Mouse (Mus musculus) kidney, adult 8-10 months (tissue): ENCODE results near the gene Gm5244.

Source experiments
- DNase-seq, 2 experiments: peaks; one replicate each; pipeline ENCODE4 v3.0.0; 2022

Gm5244 gene

GRCm38 (mm10) chr19:12846382-12846781, at the start of gene Gm5244:
Gm5244 (plus strand) TSS chr19:12846682.
- no peak for DNase-seq

- DNase-seq, result peak; percentile 19 to 25
Observed at GRCm38 (mm10) chr19:12797071-12797470, 49.4 kb upstream of the Gm5244 start.

GRCm38 (mm10) chr19:12798404-12798803, 48.1 kb upstream of the Gm5244 start:
- DNase-seq, result no peak

GRCm38 (mm10) chr19:12799081-12799480, 47.4 kb upstream of the Gm5244 start:
- DNase-seq, result no peak

GRCm38 (mm10) chr19:12800621-12801020, 45.9 kb upstream of the Gm5244 start:
- DNase-seq, result no peak

GRCm38 (mm10) chr19:12801046-12801445, 45.4 kb upstream of the Gm5244 start:
- DNase-seq, result no peak

GRCm38 (mm10) chr19:12802830-12803229, 43.7 kb upstream of the Gm5244 start:
- DNase-seq, result no peak

GRCm38 (mm10) chr19:12804237-12804636, 42.2 kb upstream of the Gm5244 start:
- DNase-seq, result no peak

- DNase-seq, result no peak
Observed at GRCm38 (mm10) chr19:12805730-12806129, 40.8 kb upstream of the Gm5244 start.

GRCm38 (mm10) chr19:12806214-12806613, 40.3 kb upstream of the Gm5244 start:
- no peak for DNase-seq

GRCm38 (mm10) chr19:12812644-12813364, 33.7 kb upstream of the Gm5244 start:
- DNase-seq, result no peak

GRCm38 (mm10) chr19:12813883-12814282, 32.6 kb upstream of the Gm5244 start:
- no peak for DNase-seq

- DNase-seq, result no peak
Observed at GRCm38 (mm10) chr19:12818507-12818906, 28.0 kb upstream of the Gm5244 start.

- DNase-seq, result peak in 1 of 2 experiments; percentile 6
Observed at GRCm38 (mm10) chr19:12820383-12820782, 26.1 kb upstream of the Gm5244 start.

- no peak for DNase-seq
Observed at GRCm38 (mm10) chr19:12824549-12824948, 21.9 kb upstream of the Gm5244 start.

GRCm38 (mm10) chr19:12830823-12831430, 15.6 kb upstream of the Gm5244 start:
- DNase-seq, result no peak

GRCm38 (mm10) chr19:12831559-12831958, 14.9 kb upstream of the Gm5244 start:
- DNase-seq, result no peak

- no peak for DNase-seq
Observed at GRCm38 (mm10) chr19:12833625-12834024, 12.9 kb upstream of the Gm5244 start.

- DNase-seq, result no peak
Observed at GRCm38 (mm10) chr19:12838507-12838906, 8.0 kb upstream of the Gm5244 start.

- DNase-seq, result no peak
Observed at GRCm38 (mm10) chr19:12856983-12857382, 10.5 kb downstream of the Gm5244 start, which contains the start of gene Olfr1444. Olfr1444 (plus strand) TSS chr19:12857283.

GRCm38 (mm10) chr19:12883555-12883954, 37.1 kb downstream of the Gm5244 start, which contains the start of gene Olfr1445:
Olfr1445 (plus strand) TSS chr19:12883855.
- no peak for DNase-seq

- DNase-seq, result no peak
Observed at GRCm38 (mm10) chr19:12893424-12893823, 46.9 kb downstream of the Gm5244 start, which contains the start of gene Olfr1446. Olfr1446 (minus strand) TSS chr19:12893524.
